Mouse (Mus musculus) monocyte, adult 2 months (primary cell): ENCODE results near the gene Mustn1.

Experiments
- DNase-seq, 2 experiments: peaks; one replicate each; pipeline ENCODE4 v3.0.0; 2022; ENCODE audit warnings: low spot score in 2 of 2, low read depth in 1 of 2

Mustn1 gene

DNA sequence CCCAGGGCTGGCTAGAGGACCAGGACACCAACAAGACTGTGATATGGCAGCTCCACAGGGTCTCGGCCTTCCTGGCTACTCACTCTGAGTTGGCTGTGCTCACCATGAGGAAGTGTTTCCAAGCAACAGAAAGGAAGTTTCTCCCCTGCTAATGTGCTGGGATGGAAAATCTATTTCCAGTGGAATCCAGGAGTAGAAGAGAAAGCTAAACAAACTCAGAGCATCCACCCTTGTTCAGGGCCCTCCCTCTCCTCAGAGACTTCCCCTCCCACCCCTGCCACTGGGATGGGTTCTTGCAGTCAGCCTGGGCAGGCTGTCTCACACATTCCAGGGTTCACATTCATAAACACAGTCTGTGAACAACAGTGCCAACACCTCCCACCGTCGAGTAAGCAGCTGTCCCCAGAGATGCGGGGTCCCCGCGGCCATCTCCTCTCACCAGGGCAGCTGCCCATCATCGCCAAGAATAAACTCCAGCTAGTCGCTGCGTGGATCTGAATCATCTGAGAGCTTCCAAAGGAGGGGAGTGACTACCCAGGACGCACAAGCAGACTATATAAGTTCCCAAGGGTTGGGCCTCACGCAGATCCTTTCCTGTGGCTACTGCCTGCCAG, at the start of gene Mustn1:
Gene Mustn1 (plus strand): TSS at position 243 of the 614 bp plus-strand sequence.
- no peak for DNase-seq

DNA sequence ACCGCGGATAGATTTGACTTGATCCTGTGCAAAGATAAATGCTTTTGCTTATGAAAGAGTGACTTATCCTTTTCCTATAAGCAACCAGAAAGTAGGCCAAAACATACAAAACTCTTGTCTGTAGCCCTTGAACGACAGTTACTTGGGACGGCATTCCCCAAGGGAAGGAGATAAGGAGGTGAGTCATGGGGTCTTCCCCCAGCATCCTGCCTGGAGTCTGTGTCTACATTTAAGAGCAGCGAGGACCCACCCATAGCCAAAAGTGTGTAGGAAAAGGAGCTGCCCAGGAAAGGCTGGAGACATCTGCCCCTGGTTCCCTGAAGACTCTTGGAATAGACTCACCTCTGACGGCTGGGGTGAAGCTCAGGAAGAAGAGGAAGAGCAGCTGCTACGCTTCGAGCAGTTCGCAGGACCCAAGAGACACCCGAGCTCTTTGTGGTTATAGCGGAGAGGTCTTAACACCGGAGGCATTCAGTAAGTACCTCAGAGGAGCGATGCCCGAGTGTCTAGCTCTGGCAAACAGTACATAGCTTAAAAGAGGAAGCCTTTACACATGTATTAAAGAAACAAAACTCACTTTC, 41.5 kb upstream of the Mustn1 start:
- DNase-seq: no peak

DNA sequence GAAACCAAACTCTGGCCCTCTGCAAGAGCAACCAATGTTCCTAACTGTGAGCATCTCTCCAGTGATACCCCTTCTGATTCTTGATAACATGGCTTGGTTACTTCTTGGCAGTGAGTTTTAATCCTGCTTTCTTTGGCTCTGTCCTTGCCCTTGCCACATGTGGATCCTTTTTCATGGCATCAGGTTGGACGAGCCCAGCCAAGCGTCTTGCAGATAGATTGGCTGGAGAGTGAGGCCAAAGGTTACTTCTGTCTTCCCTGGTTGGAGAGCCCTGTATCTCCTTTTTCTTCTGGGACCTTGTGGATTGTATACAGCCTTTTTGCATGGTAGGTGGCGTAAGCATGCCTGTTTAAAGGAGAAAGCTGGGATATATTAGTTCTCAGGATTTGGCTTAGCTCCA, 35.3 kb upstream of the Mustn1 start:
- DNase-seq: no peak

DNA sequence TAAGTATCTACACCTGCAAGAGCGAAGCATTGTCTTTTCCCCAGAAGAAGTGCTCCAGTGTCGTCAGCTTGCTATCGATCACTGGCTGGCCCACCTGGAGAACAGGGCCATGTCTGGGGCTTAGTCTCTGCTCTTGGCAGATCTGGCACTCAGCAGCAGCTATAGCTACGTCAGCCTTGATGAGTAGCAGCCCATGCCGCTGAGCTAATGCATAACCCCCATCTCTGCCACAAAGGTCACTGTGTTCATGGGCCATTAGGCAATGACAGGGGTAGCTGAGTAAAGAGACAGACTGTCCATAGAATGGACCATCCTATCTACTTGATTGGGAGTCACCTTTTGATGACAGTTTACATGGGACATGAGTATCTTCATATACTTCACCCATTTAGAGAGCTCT, 28.5 kb upstream of the Mustn1 start:
- DNase-seq: no peak

DNA sequence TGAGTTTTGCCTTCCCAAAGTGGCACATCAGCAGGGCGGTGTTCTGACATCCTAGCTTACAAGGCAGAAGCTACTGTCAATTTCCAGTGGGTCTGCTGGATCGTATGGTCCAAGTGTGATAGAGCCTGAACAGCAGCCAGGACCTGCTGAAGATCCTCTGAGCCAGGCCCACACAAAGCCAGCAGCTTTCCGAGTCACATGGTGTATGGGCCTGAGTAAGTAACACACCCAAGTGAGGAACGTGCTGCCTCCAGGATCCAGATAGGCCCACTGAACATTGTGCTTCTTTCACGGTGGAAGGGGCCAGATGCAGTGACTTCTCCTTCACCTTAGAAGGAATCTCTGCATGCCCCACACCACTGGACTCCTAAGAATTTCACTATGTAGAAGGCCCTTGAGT, 26.7 kb upstream of the Mustn1 start:
- no peak for DNase-seq

DNA sequence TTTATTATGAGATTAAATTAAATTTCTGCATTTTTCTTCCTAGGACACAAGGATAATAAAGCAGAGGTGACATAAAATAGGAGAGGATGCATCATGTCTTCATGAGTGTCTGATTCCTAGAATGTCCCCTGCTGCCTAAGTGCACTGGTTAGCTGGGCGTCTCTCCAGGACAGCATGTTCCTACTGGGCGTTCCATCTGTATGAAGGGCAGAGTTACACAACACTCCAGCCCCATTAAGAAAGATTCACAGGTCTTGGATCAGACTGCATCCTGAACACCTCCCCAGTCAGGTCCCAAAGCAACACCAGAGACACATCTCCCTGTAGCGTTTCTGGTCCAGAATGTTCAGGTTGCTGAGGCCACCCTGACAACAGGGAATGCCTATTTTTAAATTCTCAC, 23.7 kb upstream of the Mustn1 start:
- DNase-seq: no peak

DNA sequence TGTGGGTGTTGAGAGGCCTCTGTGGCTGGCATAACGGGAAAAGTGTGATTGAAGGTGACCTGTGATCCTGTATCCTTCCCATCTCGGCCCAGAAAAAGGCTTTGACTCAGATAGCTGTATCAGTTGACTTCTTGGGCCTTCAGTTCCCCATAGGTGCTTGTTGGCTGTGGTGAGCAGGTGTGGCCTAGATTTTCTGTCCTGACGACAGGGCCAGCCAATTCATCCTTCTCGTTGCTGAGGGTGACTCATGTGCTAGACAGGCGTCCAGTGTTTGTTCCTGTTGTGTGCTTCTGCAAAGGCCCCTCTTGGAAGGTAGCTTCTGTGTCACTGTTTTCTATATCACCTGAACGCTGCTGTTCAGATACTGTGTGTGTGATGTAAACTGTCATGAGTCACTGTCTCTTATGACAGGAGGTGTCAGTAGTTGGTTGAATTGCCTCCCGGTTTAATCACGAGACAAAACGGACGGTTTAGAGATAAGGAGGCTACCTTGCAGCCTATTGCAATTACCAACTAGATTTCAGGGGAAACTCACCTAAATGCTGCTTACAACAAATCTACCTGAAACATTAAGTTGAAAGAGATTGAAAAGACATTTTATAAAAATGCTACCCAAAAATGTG, 22.0 kb upstream of the Mustn1 start:
- no peak for DNase-seq

DNA sequence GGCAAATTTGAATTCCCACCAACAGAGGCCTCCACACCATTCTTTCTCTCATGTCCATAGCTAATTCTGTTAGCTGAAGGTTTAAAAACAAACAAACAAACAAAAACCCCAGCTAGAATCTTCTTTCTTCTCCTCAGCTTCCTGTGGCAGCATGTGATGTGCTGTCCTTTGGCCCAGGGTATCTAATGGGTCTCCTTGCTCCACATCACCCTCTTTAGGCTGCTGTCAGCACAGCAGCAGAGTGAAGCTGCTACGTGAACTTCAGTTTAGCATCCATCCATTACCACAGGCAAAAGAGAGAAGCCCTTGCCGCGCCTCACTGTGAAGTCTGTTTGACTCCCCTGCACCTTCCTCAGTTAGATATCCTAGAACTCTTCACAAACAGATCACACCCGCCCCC, 21.0 kb upstream of the Mustn1 start:
- no peak for DNase-seq

DNA sequence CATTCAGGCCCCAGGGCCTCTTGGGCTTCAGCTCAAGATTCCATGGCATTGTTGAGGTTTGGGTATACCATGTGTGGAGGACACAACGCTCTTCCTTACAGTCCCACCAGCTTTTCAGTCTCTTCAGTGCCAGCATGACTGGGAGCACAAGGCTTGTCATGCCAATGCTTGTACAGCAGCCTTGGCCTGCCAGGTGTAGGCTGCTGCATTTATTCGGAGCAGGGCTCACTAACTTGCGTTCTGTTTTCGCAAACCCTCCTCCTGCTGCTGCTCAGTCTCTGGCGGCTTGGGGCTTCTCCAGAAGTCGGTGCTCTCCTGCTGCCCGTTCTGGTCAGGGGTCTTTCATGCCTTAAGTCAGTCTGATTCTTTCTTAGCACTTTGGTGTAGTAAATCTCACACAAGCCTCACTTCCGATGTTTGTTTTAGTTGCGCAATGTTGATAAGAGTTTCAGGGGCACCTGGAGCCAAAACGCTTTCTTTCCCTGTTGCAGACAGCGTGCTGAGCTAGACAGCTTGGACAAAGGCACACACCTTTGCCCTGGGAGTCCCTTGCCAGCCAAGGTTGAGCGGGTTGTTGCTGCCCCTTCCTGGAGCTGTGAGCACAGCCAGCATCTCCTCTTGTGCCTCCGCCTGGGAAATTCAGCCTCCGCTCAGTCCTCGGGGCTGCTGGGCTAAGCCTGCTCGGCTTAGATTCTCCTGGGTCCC, 17.4 kb upstream of the Mustn1 start:
- no peak for DNase-seq

DNA sequence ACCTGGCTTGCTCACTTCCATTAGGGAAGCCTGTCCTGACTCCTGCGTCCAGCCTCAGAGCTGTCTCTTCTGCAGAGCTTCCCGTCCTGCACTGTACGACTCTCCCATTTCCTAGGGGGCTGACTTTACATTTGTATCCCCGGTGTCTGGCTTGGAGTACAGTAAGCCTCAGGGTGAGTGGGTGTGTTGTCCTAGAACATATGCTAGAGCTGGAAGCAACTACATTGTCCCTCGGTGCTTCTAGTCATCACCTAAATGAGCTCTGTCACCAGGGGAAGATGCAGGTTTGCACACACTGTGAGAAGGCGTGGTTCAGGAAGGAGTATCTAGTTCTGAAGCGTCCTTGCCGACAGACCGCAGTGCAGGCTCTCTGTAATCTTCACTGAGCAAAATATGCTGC, 16.6 kb upstream of the Mustn1 start:
- no peak for DNase-seq

DNA sequence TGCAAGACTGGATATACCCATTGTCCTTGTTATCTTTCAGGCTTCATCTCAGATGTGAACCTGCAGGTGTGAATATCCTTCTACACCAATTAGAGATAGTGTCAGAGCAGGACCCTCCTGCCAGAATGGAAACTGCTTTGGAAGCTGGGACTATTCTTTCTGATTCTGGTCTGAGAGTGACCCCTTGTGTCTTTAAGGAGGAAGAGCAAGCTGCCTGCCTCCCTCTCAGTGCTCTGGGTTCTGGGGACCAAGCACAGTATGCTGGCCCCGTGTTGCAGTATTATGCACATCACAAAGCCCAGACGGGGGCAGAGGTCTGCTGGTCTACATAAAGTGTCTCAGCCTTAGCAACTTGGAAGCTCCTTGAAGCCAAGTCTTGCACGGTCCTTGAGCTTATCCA, 13.7 kb upstream of the Mustn1 start:
- DNase-seq: no peak

DNA sequence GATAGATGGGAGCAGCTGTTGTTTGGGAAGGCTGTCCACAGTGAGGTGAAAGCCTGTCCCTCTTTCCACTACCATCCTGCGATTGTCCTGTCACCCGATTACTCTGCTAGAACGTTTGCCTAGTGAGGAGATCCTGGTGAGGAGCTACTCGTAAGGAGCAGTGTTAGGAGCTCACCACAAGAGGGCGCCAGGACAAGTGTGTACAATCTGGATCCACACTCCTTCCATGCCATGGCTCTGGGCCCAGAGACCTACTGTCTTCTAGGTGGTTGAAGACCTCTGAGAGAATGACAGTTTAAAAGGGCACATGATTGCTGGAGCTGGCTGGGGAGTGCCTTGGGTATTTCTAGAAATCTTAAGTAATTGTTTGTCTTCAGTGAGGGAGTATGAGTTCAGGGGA, 12.0 kb upstream of the Mustn1 start:
- peak in 1 of 2 experiments; percentile 24 for DNase-seq

DNA sequence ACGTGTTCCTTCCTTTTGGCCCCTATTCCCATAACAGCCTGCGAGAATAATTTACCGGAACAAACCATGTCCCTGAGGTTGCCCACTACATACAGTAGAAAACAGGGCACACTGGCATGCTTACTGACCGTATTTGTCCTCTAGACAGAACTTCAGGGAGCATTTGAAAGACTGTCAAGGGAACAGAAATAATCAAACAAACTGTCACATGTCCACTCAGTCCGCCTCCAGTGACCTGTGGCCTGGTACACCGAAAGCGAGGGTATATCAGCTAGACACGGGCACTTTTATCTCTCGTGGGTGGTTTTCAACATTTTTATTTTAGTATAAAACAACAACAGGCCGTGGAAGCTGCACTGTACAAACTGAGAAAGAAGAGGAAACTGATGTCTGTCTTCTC, 10.2 kb upstream of the Mustn1 start:
- no peak for DNase-seq

DNA sequence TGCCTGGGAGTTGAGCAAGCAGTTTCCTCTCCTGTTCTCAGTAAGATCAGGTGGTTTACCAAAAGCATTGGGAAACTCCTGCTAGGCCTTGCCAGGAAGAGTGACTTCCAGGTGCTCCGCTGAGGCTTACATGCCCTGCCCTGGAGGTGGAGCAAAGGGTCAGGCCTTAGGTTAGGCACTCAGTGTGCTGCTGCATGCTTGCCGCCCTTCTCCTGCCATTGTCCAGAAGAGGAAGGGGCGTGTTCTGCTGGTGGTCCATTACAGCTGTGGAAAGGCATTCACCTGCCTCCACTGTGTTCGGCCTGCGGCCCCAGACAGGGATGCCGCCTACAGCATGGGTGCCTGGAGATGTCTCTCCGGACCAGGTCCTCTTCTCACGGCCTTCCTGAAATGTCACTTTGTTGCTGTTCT, 9.6 kb upstream of the Mustn1 start:
- no peak for DNase-seq

DNA sequence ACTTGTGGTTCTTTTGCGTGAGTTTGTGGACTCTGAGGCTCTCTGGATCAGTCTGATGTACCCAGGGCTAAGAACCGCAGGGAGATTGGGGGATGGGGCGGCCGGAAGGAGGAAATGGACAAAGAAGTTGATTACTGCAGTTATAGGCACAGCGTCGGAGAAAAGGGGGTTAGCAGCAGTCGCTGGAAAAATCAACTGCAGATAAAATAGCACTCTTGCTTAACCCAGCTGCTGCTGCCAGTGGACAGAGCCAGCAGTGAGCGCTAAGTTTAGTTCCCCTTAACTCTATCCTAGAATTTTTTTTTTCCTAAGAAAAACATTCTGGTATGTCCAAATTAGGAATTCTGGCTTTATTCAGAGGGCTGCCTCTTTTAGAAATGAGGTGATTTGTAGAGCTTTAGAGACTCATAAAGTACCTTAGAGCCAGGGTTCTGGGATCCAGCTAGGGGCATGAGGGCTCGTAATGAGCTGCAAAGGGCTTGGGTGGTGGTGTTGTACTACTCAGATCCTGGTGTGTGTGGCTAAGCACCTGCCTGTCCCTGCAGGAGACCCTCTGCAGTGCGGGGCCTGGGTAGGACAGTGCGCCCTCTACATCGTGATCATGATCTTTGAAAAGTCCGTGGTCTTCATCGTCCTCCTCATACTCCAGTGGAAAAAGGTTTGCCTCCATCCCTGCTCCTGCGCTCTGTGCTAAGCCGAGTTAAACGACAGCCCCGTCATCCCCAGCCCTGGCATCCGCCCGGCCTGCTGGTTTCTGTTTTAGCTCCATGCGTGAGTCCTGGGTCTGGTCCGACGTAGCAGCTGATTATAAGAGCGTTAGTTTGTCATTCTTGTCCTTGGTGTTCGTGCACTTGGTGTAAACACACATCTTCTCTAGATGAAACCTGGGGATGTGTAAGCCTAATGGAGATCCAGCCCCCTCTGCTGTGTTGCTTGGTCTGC, 8.5 kb upstream of the Mustn1 start:
- no peak for DNase-seq

DNA sequence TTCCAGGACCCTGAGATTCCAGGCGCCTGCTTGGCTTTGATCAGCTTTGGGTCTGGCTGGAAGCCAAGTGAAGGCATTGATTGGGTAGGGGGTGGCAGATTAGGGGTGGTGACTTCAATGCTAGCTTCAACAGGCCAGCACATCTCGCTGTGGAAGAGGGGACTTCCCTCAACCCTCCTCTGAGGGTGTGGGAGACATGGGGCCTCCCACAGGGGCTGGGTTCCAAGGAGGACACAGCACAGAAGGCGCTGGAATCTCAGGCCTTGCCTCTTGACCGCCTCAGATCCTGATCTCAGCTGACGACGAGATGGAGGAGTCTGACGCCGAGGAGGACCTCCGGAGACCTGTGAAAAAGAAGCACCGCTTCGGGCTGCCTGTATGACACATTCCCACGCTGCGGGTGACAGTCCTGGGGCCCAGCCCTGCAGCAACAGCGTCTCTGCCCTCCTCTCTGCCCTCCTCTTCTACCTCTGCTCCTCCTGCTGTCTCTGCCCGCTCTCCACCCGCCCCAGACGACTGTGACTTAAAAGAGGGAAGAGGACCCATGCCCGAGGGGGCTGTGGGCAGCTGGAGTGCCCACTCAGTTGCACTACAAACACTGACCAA, 4.8 kb upstream of the Mustn1 start:
- no peak for DNase-seq

DNA sequence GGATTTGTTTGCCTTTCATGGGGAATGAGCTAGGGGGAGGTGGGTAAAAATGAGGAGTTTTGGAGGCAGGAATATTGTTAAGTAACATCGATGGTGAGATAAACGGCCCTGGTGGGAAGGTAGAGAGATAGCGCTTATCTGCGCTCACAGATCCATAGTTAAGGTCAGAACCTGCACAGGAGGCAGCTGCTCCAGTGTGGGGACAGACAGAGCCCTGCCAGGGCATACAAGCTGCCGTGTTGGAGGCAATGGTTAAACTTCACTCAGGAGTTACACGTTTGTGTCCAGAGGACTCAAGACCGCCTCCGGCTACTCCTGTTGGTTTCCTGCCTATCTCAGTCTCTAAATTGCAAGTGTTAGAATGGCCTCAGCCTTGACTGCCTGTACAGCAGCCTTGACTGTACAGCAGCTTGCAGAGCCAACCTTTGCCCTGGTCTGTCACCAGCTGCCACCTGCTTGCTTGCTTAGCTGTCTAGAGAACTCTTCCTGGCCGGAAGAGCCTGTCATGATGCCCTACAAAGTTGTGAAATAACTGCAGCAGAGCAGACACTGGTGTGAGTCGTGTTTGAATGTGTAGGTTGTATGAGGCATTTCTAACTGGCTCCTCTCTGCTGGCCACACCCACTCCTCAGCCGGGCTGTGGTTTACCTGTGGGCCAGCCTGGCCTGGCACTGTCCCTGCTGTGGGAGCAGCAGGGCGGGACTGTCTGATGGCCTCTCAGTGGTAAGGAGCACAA, 3.7 kb upstream of the Mustn1 start:
- DNase-seq: no peak

DNA sequence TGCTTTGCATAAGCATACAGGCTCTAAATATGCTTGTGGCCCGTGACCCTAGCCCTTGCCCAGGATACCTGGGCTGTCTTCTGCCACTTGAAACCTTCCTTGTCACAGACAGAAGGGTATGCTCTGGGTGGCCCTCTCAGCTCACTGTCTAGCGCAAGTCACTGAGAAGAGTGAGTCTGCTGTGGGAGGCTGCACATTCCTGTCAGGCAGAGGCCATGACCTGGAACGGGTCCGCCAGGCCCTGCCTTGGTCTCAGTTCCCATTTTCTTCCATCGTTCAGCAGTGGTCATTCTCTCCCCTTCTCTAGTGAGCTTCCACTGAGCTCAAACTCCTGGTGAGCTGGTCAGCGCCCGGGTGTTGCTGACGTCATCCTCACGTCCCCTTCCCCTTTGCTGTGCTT, 3.0 kb upstream of the Mustn1 start:
- DNase-seq: no peak

DNA sequence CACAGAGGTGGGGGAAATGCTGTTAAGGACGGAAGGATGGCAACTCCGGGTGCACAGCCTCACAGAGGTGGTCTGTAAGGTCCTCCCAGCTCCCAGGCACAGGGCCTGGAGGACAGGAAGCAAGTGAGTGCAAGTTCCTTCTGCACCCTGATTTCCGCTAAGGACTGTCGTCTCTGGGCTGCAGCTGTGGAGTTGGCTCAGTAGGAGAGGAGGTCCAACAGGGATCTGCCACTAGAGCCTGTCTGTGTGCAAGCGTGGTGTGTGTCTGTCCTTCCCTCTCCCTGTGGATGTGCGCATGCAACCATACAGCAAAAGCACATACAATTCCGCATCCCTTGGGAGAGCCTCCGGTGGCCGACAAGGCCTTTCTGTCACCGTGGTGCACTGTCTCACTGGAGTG, 2.5 kb upstream of the Mustn1 start:
- DNase-seq: no peak

DNA sequence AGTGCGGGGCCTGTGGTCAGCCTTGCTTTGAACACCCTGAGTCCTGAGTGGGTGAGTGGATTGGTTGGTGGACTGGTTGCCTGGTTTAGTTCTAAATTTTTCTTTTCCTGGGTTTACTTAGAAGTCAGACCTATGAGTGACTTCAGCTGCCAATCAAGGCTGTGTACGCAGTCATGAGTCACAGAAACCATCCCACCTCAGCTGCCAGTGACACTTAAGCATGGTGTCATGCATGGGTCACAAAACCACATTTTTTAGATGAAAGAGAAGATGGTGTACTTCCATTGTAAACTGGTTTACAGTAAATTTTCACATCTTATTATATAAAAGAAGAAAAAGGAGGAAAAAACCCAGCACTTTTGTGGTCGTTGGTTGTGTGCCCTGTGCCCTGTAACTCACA, 1.2 kb upstream of the Mustn1 start:
- DNase-seq: no peak
